Mouse (Mus musculus): ENCODE data around the gene Zfp212. TPM values are rescaled to one million over a fixed set of nuclear protein-coding genes. Genes with fewer than 3 reads are reported as not detected.

Gene Zfp212
- 16.8 and 19.6 TPM in 2 replicates for polyA plus RNA-seq (2016; fragmentation: Nextera tagmentation; extraction: Ambion mirVana)

- peak; percentile 94 for ATAC-seq (ENCODE audit: low FRiP score, low read depth)
These were observed at the start of gene Zfp212 for GRCm38 (mm10) chr6:47920447-47921340. Zfp212 (plus strand) TSS chr6:47920476.

GRCm38 (mm10) chr6:47872266-47872665 is 48.0 kb upstream of the Zfp212 start:
- WGBS = 86% methylated on average over 5 of the region's 5 CpGs

More at GRCm38 (mm10) chr6:47920447-47921340, at the start of gene Zfp212:
- WGBS = 1% methylated on average over 67 of the region's 67 CpGs
- Histone ChIP-seq H3K4me3 (peak within 1 kb of the TSS; percentile 78), H3K4me1 (peaks cover 13% of the 10 kb centered on the region), H3K9ac (peak within 1 kb of the TSS; percentile 80), H3K9me3 (no peaks in the 10 kb centered on the region), H3K27me3 (replicated peaks) (no peaks in the 10 kb centered on the region), H3K27ac (peak within 1 kb of the TSS; percentile 82), H3K36me3 (no peaks in the 10 kb centered on the region), H3K4me2 (replicated peaks) (peak within 1 kb of the TSS; percentile 69)

GRCm38 (mm10) chr6:47877058-47877457 is 43.2 kb upstream of the Zfp212 start, which contains the start of gene Zfp282:
Zfp282 (plus strand) TSS chr6:47877204.
- 7% methylated on average over 9 of the region's 9 CpGs for WGBS
- H3K36me3 ChIP-seq = peaks cover 19% of the 10 kb centered on the region
- H3K9ac ChIP-seq = peak within 1 kb of the TSS; percentile 95
- peak within 1 kb of the TSS; percentile 96 for H3K27ac ChIP-seq
- H3K4me3 ChIP-seq = peak within 1 kb of the TSS; percentile 94
- ATAC-seq (ENCODE audit: low FRiP score, low read depth) = no peak
- H3K4me1 ChIP-seq = peaks cover 12% of the 10 kb centered on the region
- peak within 1 kb of the TSS; percentile 70 for H3K4me2 ChIP-seq (replicated peaks)
- H3K27me3 ChIP-seq (replicated peaks) = no peaks in the 10 kb centered on the region
- H3K9me3 ChIP-seq = no peaks in the 10 kb centered on the region

More at GRCm38 (mm10) chr6:47872266-47872665, 48.0 kb upstream of the Zfp212 start:
- Histone ChIP-seq H3K4me1 (no peaks in the 10 kb centered on the region), H3K4me2 (replicated peaks) (no peak overlapping the region), H3K9ac (no peak overlapping the region), H3K4me3 (no peak overlapping the region), H3K27me3 (replicated peaks) (no peaks in the 10 kb centered on the region), H3K36me3 (peaks cover 18% of the 10 kb centered on the region), H3K9me3 (no peaks in the 10 kb centered on the region), H3K27ac (no peak overlapping the region)
- ATAC-seq (ENCODE audit: low FRiP score, low read depth) = no peak

- Histone ChIP-seq H3K9me3 (no peaks in the 10 kb centered on the region), H3K4me3 (peak overlapping the region; percentile 94), H3K27ac (peak overlapping the region; percentile 96), H3K27me3 (replicated peaks) (no peaks in the 10 kb centered on the region), H3K36me3 (peaks cover 24% of the 10 kb centered on the region), H3K4me2 (replicated peaks) (peak overlapping the region; percentile 70), H3K9ac (peak overlapping the region; percentile 95), H3K4me1 (peaks cover 12% of the 10 kb centered on the region)
- under 1% methylated on average over 71 of the region's 71 CpGs for WGBS
- peak; percentile 98 for ATAC-seq (ENCODE audit: low FRiP score, low read depth)
These were observed 42.7 kb upstream of the Zfp212 start for GRCm38 (mm10) chr6:47877461-47878132.

GRCm38 (mm10) chr6:47878133-47878514 is 42.2 kb upstream of the Zfp212 start:
- Histone ChIP-seq H3K9ac (peak overlapping the region; percentile 95), H3K27ac (peak overlapping the region; percentile 96), H3K9me3 (no peaks in the 10 kb centered on the region), H3K27me3 (replicated peaks) (no peaks in the 10 kb centered on the region), H3K36me3 (peaks cover 29% of the 10 kb centered on the region), H3K4me3 (peak overlapping the region; percentile 94), H3K4me2 (replicated peaks) (peak overlapping the region; percentile 70), H3K4me1 (peaks cover 12% of the 10 kb centered on the region)
- no peak for ATAC-seq (ENCODE audit: low FRiP score, low read depth)
- WGBS = 3% methylated on average over 11 of the region's 11 CpGs

- WGBS = 51% methylated on average over 3 of the region's 3 CpGs
- Histone ChIP-seq H3K27ac (no peak overlapping the region), H3K4me2 (replicated peaks) (peak overlapping the region; percentile 70), H3K36me3 (peaks cover 34% of the 10 kb centered on the region), H3K4me3 (peak overlapping the region; percentile 94), H3K9me3 (no peaks in the 10 kb centered on the region), H3K4me1 (peaks cover 12% of the 10 kb centered on the region), H3K9ac (peak overlapping the region; percentile 95), H3K27me3 (replicated peaks) (no peaks in the 10 kb centered on the region)
- no peak for ATAC-seq (ENCODE audit: low FRiP score, low read depth)
These were observed 41.7 kb upstream of the Zfp212 start for GRCm38 (mm10) chr6:47878593-47878992.

- WGBS = 75% methylated on average over 4 of the region's 4 CpGs
- ATAC-seq (ENCODE audit: low FRiP score, low read depth) = no peak
- H3K4me3 ChIP-seq = peak overlapping the region; percentile 94
- H3K9me3 ChIP-seq = no peaks in the 10 kb centered on the region
- H3K4me1 ChIP-seq = peaks cover 12% of the 10 kb centered on the region
- no peaks in the 10 kb centered on the region for H3K27me3 ChIP-seq (replicated peaks)
- H3K36me3 ChIP-seq = peaks cover 40% of the 10 kb centered on the region
- peak overlapping the region; percentile 70 for H3K4me2 ChIP-seq (replicated peaks)
- H3K9ac ChIP-seq = peak overlapping the region; percentile 95
- H3K27ac ChIP-seq = no peak overlapping the region
These were observed 41.1 kb upstream of the Zfp212 start for GRCm38 (mm10) chr6:47879049-47879716.

- Histone ChIP-seq H3K27me3 (replicated peaks) (no peaks in the 10 kb centered on the region), H3K4me1 (peaks cover 12% of the 10 kb centered on the region), H3K9me3 (no peaks in the 10 kb centered on the region), H3K4me3 (no peak overlapping the region), H3K4me2 (replicated peaks) (no peak overlapping the region), H3K27ac (no peak overlapping the region), H3K9ac (no peak overlapping the region), H3K36me3 (peaks cover 50% of the 10 kb centered on the region)
- WGBS = 93% methylated on average over 10 of the region's 10 CpGs
- ATAC-seq (ENCODE audit: low FRiP score, low read depth) = no peak
These were observed 40.1 kb upstream of the Zfp212 start for GRCm38 (mm10) chr6:47880166-47880565.

- H3K4me1 ChIP-seq = no peaks in the 10 kb centered on the region
- no peak overlapping the region for H3K27ac ChIP-seq
- H3K4me2 ChIP-seq (replicated peaks) = no peak overlapping the region
- H3K36me3 ChIP-seq = peaks cover 88% of the 10 kb centered on the region
- no peaks in the 10 kb centered on the region for H3K9me3 ChIP-seq
- H3K4me3 ChIP-seq = no peak overlapping the region
- H3K27me3 ChIP-seq (replicated peaks) = no peaks in the 10 kb centered on the region
- H3K9ac ChIP-seq = no peak overlapping the region
- WGBS = 90% methylated on average over 8 of the region's 8 CpGs
- ATAC-seq (ENCODE audit: low FRiP score, low read depth) = no peak
These were observed 31.4 kb upstream of the Zfp212 start for GRCm38 (mm10) chr6:47888812-47889383.

GRCm38 (mm10) chr6:47899416-47899815 is 20.9 kb upstream of the Zfp212 start:
- Histone ChIP-seq H3K4me3 (no peak overlapping the region), H3K4me2 (replicated peaks) (no peak overlapping the region), H3K4me1 (no peaks in the 10 kb centered on the region), H3K27me3 (replicated peaks) (peaks cover 18% of the 10 kb centered on the region), H3K27ac (no peak overlapping the region), H3K9me3 (no peaks in the 10 kb centered on the region), H3K36me3 (peaks cover 64% of the 10 kb centered on the region), H3K9ac (no peak overlapping the region)
- ATAC-seq (ENCODE audit: low FRiP score, low read depth) = no peak
- 95% methylated on average over 6 of the region's 6 CpGs for WGBS

- 83% methylated on average over 4 of the region's 4 CpGs for WGBS
- peaks cover 22% of the 10 kb centered on the region for H3K27me3 ChIP-seq (replicated peaks)
- no peak overlapping the region for H3K9ac ChIP-seq
- no peak overlapping the region for H3K27ac ChIP-seq
- no peaks in the 10 kb centered on the region for H3K4me1 ChIP-seq
- H3K9me3 ChIP-seq = no peaks in the 10 kb centered on the region
- no peak for ATAC-seq (ENCODE audit: low FRiP score, low read depth)
- no peak overlapping the region for H3K4me3 ChIP-seq
- no peak overlapping the region for H3K4me2 ChIP-seq (replicated peaks)
- H3K36me3 ChIP-seq = peaks cover 86% of the 10 kb centered on the region
These were observed 16.7 kb upstream of the Zfp212 start for GRCm38 (mm10) chr6:47903587-47903986.
